Mouse (Mus musculus) kidney, embryonic 16.5 days (tissue): ENCODE data around the gene Tmprss5. TPM values are rescaled to one million over a fixed set of nuclear protein-coding genes. Genes with fewer than 3 reads are reported as not detected.

Experiments
- ATAC-seq: fragments of 200-750 bp; cut with Nextera tagmentation; 2 replicates; pipeline ENCODE4 v1.8.0; 2017; ENCODE audit warnings: moderate TSS enrichment; ENCODE audit not compliant: low FRiP score, low TSS enrichment
- H3K27ac ChIP-seq: fragments of 300-500 bp; sonication (generic); 2 replicates; pipeline ENCODE4 v1.5.1; 2014; ENCODE audit warnings: low read length
- H3K27me3 ChIP-seq: fragments of 300-500 bp; sonication (generic); 2 replicates; pipeline ENCODE4 v1.6.1; 2014; ENCODE audit warnings: low read length, control low read depth, mixed read lengths; ENCODE audit not compliant: insufficient read depth
- H3K36me3 ChIP-seq: fragments of 300-500 bp; sonication (generic); 2 replicates; pipeline ENCODE4 v1.6.1; 2014; ENCODE audit warnings: low read length, control low read depth, mixed read lengths; ENCODE audit not compliant: insufficient read depth
- H3K4me1 ChIP-seq: fragments of 300-500 bp; sonication (generic); 2 replicates; pipeline ENCODE4 v1.6.1; 2014; ENCODE audit warnings: low read length, control low read depth, mixed read lengths; ENCODE audit not compliant: insufficient read depth
- H3K4me2 ChIP-seq: fragments of 300-500 bp; sonication (generic); replicated peaks from 2 replicates; pipeline ENCODE4 v1.6.1; 2014; ENCODE audit warnings: low read depth, low read length
- H3K4me3 ChIP-seq: fragments of 300-500 bp; sonication (generic); 2 replicates; pipeline ENCODE4 v1.5.1; 2014; ENCODE audit warnings: mild to moderate bottlenecking, low read length
- H3K9ac ChIP-seq: fragments of 300-500 bp; sonication (generic); replicated peaks from 2 replicates; pipeline ENCODE4 v1.6.1; 2014; ENCODE audit warnings: low read length
- H3K9me3 ChIP-seq: fragments of 300-500 bp; sonication (generic); 2 replicates; pipeline ENCODE4 v1.6.1; 2016; ENCODE audit warnings: low read length, control low read depth
- WGBS: fragments of 180-500 bp; shearing (Covaris S2); extraction: QIAGEN DNeasy Blood & Tissue Kit; methylation state at CpG from one replicate; pipeline ENCODE4 v1.1.7; 2014; 5-methylcytosine and 5-hydroxymethylcytosine counted together
- polyA plus RNA-seq: library from polyadenylated mRNA; unstranded; fragments of >200 nt; fragmentation: Nextera tagmentation; extraction: Ambion mirVana; gene quantifications from 2 replicates; pipeline ENCODE4 v1.2.1, GENCODE M21; 2015

The Tmprss5 gene
- polyA plus RNA-seq: 0.19 and 0.45 TPM in 2 replicates

DNA sequence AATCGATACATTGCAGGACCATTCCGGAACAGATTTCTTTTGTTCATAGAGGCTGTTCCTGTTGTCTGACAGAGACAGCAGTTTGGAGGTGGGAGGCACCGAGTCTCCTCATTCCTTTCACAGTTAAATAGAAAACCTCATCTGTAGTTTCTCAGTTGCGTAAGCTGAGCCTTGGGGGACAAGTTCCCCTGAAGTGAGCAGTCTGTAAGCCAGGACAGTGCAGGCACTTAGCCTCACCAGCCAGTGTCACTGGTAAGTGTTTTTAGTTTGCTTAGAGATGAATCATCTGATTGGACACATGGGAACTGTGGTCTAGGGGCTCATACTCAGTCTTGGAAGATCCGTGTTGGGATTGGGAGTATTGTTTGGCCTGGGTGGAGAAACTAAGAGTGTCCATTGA is at the start of gene Tmprss5:
TSS of gene Tmprss5 (plus strand) at position 154 of the 400 bp plus-strand sequence.
- WGBS: 57% methylated on average over 5 of the region's 5 CpGs
- ATAC-seq: no peak; the same call in 1 of the 2 replicates
- Histone ChIP-seq H3K9ac (no peak within 1 kb of the TSS), H3K27me3 (no peaks in the 10 kb centered on the region), H3K9me3 (no peaks in the 10 kb centered on the region), H3K4me2 (no peak within 1 kb of the TSS), H3K4me1 (no peaks in the 10 kb centered on the region), H3K4me3 (no peak within 1 kb of the TSS), H3K36me3 (peaks cover 23% of the 10 kb centered on the region), H3K27ac (no peak within 1 kb of the TSS)

DNA sequence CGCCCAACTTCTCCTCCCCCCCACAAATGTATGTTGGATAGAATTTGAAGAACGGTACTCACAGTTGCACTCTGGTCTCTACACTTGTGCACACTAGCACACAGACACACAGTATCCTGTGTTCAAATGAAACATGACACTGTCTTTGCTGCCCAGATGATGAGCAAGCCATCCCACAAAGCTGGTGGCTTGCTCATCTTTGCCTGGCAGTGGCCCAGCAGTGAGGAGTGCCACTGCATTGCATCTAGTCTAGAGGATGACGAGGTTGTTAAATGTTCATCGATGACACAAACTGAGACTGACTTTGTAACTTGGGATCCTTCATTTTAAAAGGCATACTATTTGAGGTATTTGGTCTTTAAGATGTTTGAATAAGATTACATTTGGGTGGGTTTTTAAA is 46.3 kb upstream of the Tmprss5 start:
- Histone ChIP-seq H3K4me1 (no peaks in the 10 kb centered on the region), H3K9me3 (no peaks in the 10 kb centered on the region), H3K4me2 (no peak overlapping the region), H3K9ac (no peak overlapping the region), H3K27me3 (no peaks in the 10 kb centered on the region), H3K36me3 (peaks cover 55% of the 10 kb centered on the region), H3K27ac (no peak overlapping the region), H3K4me3 (no peak overlapping the region)
- WGBS: 92% methylated on average over 4 of the region's 4 CpGs
- ATAC-seq: no peak

DNA sequence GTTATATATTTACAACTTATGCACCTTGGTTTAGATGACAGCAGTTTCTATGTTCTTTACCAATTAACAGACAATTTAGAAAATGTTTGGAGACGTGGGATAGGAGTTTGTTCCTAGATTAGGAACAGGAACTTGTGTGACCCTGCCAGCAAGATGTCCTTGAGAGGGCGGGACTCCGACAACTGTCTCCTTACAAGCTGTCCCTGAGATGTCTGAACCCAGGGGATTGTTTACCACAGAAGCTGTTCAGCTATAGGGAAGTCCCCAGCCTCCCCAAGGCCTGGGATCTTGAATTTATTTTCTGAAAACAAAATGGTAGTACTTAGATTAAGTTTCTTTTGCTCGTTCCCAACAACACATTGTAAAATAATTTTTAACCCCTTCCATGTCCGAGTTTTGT is 30.2 kb upstream of the Tmprss5 start:
- no peak overlapping the region for H3K4me3 ChIP-seq
- 71% methylated on average over 5 of the region's 5 CpGs for WGBS
- no peak overlapping the region for H3K9ac ChIP-seq
- no peak overlapping the region for H3K27ac ChIP-seq
- no peak for ATAC-seq
- no peaks in the 10 kb centered on the region for H3K9me3 ChIP-seq
- H3K4me2 ChIP-seq: no peak overlapping the region
- no peaks in the 10 kb centered on the region for H3K27me3 ChIP-seq
- H3K4me1 ChIP-seq: no peaks in the 10 kb centered on the region; the same call in 1 of the 2 replicates
- H3K36me3 ChIP-seq: no peaks in the 10 kb centered on the region

DNA sequence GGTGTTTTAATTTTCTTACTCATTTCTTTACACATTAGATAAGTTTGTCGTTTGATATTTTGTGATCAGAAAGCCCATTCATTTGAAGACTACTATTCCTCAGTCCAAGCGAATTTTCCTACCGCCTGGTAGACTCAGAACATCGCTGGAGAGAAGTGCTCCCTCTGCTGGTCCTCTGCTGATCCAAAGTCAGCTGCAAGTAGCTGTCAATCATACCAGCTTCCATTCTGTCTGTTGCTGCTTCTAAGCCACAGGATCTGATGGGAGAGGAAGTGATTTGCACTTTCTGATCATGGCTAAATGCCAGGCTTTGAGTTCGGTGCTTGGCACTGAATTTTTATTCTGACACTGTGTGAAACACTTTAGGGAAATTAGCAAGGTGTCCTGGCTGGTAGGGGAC is 29.7 kb upstream of the Tmprss5 start:
- peaks cover 3% of the 10 kb centered on the region for H3K4me1 ChIP-seq
- H3K4me2 ChIP-seq: no peak overlapping the region
- H3K4me3 ChIP-seq: no peak overlapping the region
- H3K9me3 ChIP-seq: no peaks in the 10 kb centered on the region
- no peak overlapping the region for H3K9ac ChIP-seq
- 16% methylated on average over 5 of the region's 5 CpGs for WGBS
- no peaks in the 10 kb centered on the region for H3K36me3 ChIP-seq
- H3K27ac ChIP-seq: no peak overlapping the region
- ATAC-seq: no peak
- H3K27me3 ChIP-seq: no peaks in the 10 kb centered on the region

DNA sequence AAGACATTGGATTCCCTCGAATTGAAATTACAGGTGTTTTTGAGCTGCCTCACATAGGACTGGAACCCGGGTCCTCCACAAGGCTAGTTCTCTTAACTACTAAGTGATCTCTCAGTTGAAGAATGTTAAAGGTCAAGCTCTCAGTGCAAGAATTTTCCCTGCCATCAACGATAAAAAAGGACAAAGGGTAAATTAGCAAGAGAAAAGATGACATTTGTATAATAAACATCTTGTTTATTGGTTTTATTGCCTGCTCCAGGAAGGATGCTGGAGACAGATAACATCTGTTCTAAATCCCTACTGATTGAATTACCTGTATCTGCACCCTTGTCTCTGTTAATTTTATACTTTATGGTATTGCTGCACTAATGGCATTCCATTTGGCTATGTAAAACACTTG is 27.0 kb upstream of the Tmprss5 start:
- Histone ChIP-seq H3K9me3 (no peaks in the 10 kb centered on the region), H3K4me1 (peaks cover 9% of the 10 kb centered on the region), H3K9ac (no peak overlapping the region), H3K4me3 (no peak overlapping the region), H3K27me3 (no peaks in the 10 kb centered on the region), H3K36me3 (no peaks in the 10 kb centered on the region; the same call in 1 of the 2 replicates), H3K27ac (no peak overlapping the region), H3K4me2 (no peak overlapping the region)
- 78% methylated on average over 3 of the region's 3 CpGs for WGBS
- ATAC-seq: no peak

DNA sequence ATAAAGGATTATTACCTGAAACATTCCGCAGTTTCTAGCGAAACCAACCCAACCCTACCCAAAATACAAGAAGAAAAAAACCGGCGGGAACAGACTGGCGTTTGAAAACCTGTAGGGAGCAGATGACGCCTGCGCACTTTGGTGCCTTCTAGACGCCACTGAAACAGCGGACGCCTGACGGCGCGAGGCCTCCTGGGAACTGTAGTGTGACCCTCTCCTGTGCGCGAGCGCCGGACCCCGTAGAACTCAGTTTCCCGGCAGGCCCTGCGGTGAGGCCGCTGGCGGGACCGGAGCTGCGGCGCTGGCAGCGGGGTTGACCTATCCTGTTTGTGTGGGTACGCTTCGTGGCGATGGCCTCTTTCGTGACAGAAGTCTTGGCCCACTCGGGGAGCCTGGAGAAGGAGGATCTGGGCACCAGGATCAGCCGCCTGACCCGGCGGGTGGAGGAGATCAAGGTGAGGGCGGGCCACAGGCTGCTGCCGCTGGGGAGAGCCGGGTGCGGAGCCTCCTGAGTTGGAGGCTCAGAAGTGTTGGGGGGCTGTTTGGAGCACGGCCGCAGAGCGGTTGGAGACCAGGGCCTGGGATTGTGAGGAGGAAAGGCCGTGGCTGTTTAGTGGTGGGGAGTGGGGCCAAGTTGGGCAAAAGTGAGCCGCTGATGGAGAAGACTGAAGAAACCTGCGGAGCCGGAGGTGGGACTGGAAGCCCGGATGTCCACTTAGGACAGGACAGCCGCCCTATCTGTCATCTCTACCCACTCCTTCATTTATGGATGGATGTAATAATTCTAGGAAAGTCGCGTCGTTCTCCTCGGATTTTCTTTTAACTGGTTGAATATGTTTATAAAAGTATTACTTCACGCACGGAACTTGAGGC is 25.5 kb upstream of the Tmprss5 start, which contains the start of gene Zw10:
TSS of gene Zw10 (plus strand) at position 281 of the 873 bp plus-strand sequence.
- H3K9ac ChIP-seq: peak within 1 kb of the TSS; percentile 91
- peaks cover 2% of the 10 kb centered on the region; the same call in 1 of the 2 replicates for H3K36me3 ChIP-seq
- H3K4me1 ChIP-seq: peaks cover 9% of the 10 kb centered on the region
- peak; percentile 100 for ATAC-seq
- no peaks in the 10 kb centered on the region for H3K27me3 ChIP-seq
- no peaks in the 10 kb centered on the region for H3K9me3 ChIP-seq
- H3K4me3 ChIP-seq: peak within 1 kb of the TSS; percentile 86
- H3K4me2 ChIP-seq: peak within 1 kb of the TSS; percentile 65
- H3K27ac ChIP-seq: peak within 1 kb of the TSS; percentile 27; the same call in 1 of the 2 replicates
- under 1% methylated on average over 53 of the region's 53 CpGs for WGBS

DNA sequence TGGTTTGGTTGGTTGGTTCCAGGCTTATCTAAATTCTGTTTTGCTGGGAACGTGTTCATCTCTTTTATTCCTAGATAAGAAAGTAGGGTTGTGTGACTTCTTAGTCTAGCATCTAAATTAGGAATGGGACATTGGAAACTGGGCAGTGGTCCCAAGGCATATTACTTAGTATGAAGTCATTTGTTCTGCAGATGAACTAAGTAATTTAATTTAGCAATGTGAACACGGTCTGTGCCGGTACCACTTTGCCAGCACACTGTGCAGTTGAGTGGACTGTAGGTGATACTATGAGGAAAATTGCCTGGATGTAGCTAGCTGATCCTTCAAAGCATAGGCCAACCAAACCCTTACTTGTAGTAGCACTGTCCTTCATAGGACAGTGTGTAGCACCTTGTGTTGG is 4.2 kb upstream of the Tmprss5 start:
- no peak for ATAC-seq
- H3K36me3 ChIP-seq: peaks cover 52% of the 10 kb centered on the region
- no peak overlapping the region for H3K4me2 ChIP-seq
- no peak overlapping the region for H3K4me3 ChIP-seq
- H3K9me3 ChIP-seq: no peaks in the 10 kb centered on the region
- H3K9ac ChIP-seq: no peak overlapping the region
- no peaks in the 10 kb centered on the region for H3K4me1 ChIP-seq
- 96% methylated on average over 3 of the region's 3 CpGs for WGBS
- no peaks in the 10 kb centered on the region for H3K27me3 ChIP-seq
- H3K27ac ChIP-seq: no peak overlapping the region

DNA sequence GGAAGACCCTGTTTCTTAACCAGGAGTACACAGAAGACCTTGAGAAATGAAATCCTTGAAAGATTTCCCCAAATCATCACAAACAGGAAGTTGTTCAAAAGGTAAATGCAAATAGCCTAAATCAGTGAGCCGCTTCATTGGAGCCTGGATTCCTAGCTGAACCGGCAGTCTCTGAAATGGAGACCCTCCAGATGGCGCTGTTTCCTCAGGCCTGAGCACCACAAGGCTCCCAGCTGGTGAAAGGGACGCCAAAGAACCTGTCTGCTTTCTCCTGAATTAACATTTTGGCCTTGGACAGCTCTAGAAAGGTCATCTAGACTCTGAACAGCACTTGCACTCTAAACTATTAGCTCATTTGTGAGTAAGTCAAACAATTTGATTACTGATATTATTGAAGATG is 501 bp downstream of the Tmprss5 start:
- H3K9me3 ChIP-seq: no peaks in the 10 kb centered on the region
- 0 out of 2 replicates have a peak, but pooled peaks have one; percentile 31 for ATAC-seq
- H3K36me3 ChIP-seq: peaks cover 23% of the 10 kb centered on the region
- no peak overlapping the region for H3K4me3 ChIP-seq
- no peak overlapping the region for H3K9ac ChIP-seq
- no peaks in the 10 kb centered on the region for H3K27me3 ChIP-seq
- no peaks in the 10 kb centered on the region for H3K4me1 ChIP-seq
- no peak overlapping the region for H3K27ac ChIP-seq
- H3K4me2 ChIP-seq: no peak overlapping the region
- 12% methylated on average over 4 of the region's 4 CpGs for WGBS

DNA sequence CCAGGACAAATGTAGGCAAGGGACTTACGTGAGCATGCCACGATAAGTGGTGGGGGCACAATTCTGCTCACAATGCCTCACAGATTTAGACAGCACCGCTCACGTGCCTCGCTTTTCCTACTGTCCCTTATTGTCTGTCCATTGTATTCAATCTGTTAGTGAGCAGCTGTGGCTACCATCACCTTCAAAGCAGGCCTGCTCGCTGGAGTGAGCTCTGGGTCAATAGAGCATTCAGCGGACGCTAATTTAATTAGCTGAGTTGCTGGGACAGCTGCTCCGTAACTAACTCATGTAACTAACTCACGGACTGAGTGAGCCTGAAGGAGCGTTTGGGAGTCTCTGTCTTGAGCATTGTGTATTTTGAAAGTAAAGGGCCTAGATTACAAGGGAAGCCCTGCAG is 6.3 kb downstream of the Tmprss5 start:
- no peak overlapping the region for H3K9ac ChIP-seq
- WGBS: 30% methylated on average over 11 of the region's 11 CpGs

DNA sequence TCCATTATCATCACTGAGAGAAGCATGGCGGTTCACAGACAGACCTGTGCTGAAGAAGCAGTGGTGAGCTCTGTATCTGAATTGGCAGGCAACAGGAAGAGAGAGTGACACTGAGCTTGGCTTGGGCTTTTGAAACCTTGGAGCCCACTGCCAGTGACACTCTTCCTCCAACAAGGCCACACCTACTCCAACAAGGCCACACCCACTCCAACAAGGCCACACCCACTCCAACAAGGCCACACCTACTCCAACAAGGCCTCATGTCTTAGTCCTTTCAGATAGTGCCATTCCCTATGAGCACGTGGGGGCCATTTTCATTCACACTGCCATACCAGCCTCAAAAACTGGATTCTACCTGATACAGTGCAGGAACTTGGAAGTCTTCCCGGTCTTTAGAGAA is 17.8 kb downstream of the Tmprss5 start:
- H3K4me3 ChIP-seq: no peak overlapping the region
- 92% methylated on average over 3 of the region's 3 CpGs for WGBS
- H3K4me2 ChIP-seq: no peak overlapping the region
- no peak overlapping the region for H3K27ac ChIP-seq
- H3K9me3 ChIP-seq: peaks cover 4% of the 10 kb centered on the region; the same call in 1 of the 2 replicates
- no peaks in the 10 kb centered on the region for H3K36me3 ChIP-seq
- H3K4me1 ChIP-seq: no peaks in the 10 kb centered on the region
- H3K27me3 ChIP-seq: no peaks in the 10 kb centered on the region
- no peak for ATAC-seq
- no peak overlapping the region for H3K9ac ChIP-seq

More for the DNA sequence above, 6.3 kb downstream of the Tmprss5 start:
- Histone ChIP-seq H3K9me3 (no peaks in the 10 kb centered on the region), H3K4me2 (no peak overlapping the region), H3K4me1 (peaks cover 6% of the 10 kb centered on the region), H3K27ac (no peak overlapping the region), H3K4me3 (no peak overlapping the region), H3K36me3 (no peaks in the 10 kb centered on the region), H3K27me3 (no peaks in the 10 kb centered on the region)
- ATAC-seq: no peak
